Mouse (Mus musculus) inflammation-experienced regulatory T-cells (primary cell): ENCODE measurements around the gene Ddx59. TPM values are rescaled to one million over a fixed set of nuclear protein-coding genes. Genes with fewer than 3 reads are reported as not detected.

ENCODE experiments used
- polyA plus RNA-seq, 2 experiments: library from polyadenylated mRNA; unstranded; fragments of 100-300 nt; shearing (Covaris generic); gene quantifications; one replicate each; pipeline ENCODE4 v1.2.1; 2017

The Ddx59 gene
- 10 to 100 TPM; 24.0 to 24.1 TPM for polyA plus RNA-seq

GRCm38 (mm10) chr1:136414798-136415755, at the start of gene Ddx59:
TSS of gene Ddx59 (plus strand) at chr1:136415271.

GRCm38 (mm10) chr1:136466143-136466811, 51.2 kb downstream of the Ddx59 start, which contains the start of gene Kif14:
TSS of gene Kif14 (plus strand) at chr1:136466343.

Other genes starting within 250 kb of the Ddx59 start
- under 1 TPM in 1 of 2 experiments, not detected in 1; 0.31 TPM for gene Mroh3, start 202.4 kb upstream of the Ddx59 start, polyA plus RNA-seq
- gene Inava, start 181.0 kb upstream of the Ddx59 start, polyA plus RNA-seq: 1 to 10 TPM in 1 of 2 experiments, under 1 TPM in 1; 0.30 to 1.3 TPM
- under 1 TPM in 1 of 2 experiments, not detected in 1; 0.27 TPM for gene Gpr25, start 154.4 kb upstream of the Ddx59 start, polyA plus RNA-seq
- 10 to 100 TPM; 10.1 to 13.8 TPM for gene Camsap2, start 69.2 kb upstream of the Ddx59 start, polyA plus RNA-seq
- 1 to 10 TPM in 1 of 2 experiments, under 1 TPM in 1; 0.06 to 1.4 TPM for gene Kif14, start 51.1 kb downstream of the Ddx59 start, polyA plus RNA-seq
- gene Zfp281, start 209.6 kb downstream of the Ddx59 start, polyA plus RNA-seq: 10 to 100 TPM; 57.5 to 59.0 TPM